Mouse (Mus musculus) liver, embryonic 16.5 days (tissue): Measurements from ENCODE around the gene Pmepa1. TPM values are rescaled to one million over a fixed set of nuclear protein-coding genes. Genes with fewer than 3 reads are reported as not detected.

Source experiments
- ATAC-seq: fragments of 200-750 bp; cut with Nextera tagmentation; 2 replicates; pipeline ENCODE4 v1.8.0; 2017; ENCODE audit warnings: low read depth, mild to moderate bottlenecking, moderate number of reproducible peaks, moderate library complexity
- H3K27ac ChIP-seq: fragments of 300-500 bp; sonication (generic); 2 replicates; pipeline ENCODE4 v1.5.1; 2014; ENCODE audit warnings: mild to moderate bottlenecking, low read length
- H3K27me3 ChIP-seq: fragments of 300-500 bp; sonication (generic); 2 replicates; pipeline ENCODE4 v1.6.1; 2014; ENCODE audit warnings: low read depth, low read length, mixed read lengths; ENCODE audit not compliant: control insufficient read depth, insufficient read depth
- H3K36me3 ChIP-seq: fragments of 300-500 bp; sonication (generic); 2 replicates; pipeline ENCODE4 v1.6.1; 2014; ENCODE audit warnings: mild to moderate bottlenecking; ENCODE audit not compliant: control insufficient read depth, insufficient read depth
- H3K4me1 ChIP-seq: fragments of 300-500 bp; sonication (generic); 2 replicates; pipeline ENCODE4 v1.6.1; 2014; ENCODE audit warnings: low read depth, low read length, mixed read lengths; ENCODE audit not compliant: control insufficient read depth
- H3K4me2 ChIP-seq: fragments of 300-500 bp; sonication (generic); 2 replicates; pipeline ENCODE4 v1.6.1; 2014; ENCODE audit warnings: low read depth, low read length, mixed read lengths
- H3K4me3 ChIP-seq: fragments of 300-500 bp; sonication (generic); 2 replicates; pipeline ENCODE4 v1.5.1; 2014; ENCODE audit warnings: low read depth, mild to moderate bottlenecking, low read length
- H3K9ac ChIP-seq: fragments of 300-500 bp; sonication (generic); 2 replicates; pipeline ENCODE4 v1.6.1; 2014; ENCODE audit warnings: low read depth, low read length
- H3K9me3 ChIP-seq: fragments of 300-500 bp; sonication (generic); replicated peaks from 2 replicates; pipeline ENCODE4 v1.6.1; 2016; ENCODE audit warnings: low read length; ENCODE audit not compliant: control insufficient read depth
- whole genome bisulfite sequencing: fragments of 180-500 bp; shearing (Covaris S2); extraction: QIAGEN DNeasy Blood & Tissue Kit; methylation state at CpG from one replicate; pipeline ENCODE4 v1.1.7; 2014; ENCODE audit not compliant: insufficient replicate concordance; 5-methylcytosine and 5-hydroxymethylcytosine counted together
- polyA plus RNA-seq: library from polyadenylated mRNA; unstranded; fragments of >200 nt; fragmentation: Nextera tagmentation; extraction: Ambion mirVana; gene quantifications from 2 replicates; pipeline ENCODE4 v1.2.1, GENCODE M21; 2015

The Pmepa1 gene
- polyA plus RNA-seq, 1 experiment from 2014 or later = 0.14 TPM

DNA sequence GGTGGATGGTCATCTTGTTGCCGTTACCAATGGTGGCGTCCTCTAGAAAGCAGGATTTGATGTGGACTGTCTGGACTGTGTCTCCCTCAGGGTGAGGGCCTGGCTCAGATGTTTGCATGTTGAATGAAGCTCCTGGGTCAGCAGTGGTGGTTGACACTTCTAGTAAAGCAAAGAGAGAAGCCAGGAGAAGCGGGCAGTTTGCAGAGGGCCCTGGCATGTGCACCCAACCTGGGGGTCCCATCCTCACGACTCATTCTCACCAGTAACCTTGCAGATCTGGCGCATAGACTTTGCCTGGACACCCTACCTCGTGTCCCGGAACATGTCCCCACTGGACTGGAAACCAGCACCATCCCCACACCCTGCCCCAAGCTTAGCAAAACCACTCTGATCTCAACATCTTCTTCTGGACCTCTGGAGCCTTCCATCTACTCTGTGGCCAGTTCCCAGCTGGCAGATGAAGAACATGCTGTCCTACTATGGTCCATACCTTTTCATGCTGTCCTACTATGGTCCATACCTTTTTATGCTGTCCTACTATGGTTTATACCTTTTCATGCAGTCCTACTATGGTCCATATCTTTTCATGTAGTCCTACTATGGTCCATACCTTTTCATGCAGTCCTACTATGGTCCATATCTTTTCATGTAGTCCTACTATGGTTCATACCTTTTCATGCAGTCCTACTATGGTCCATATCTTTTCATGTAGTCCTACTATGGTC, 67.1 kb downstream of the Pmepa1 start:
- H3K27me3 ChIP-seq = no peaks in the 10 kb centered on the region
- H3K9ac ChIP-seq = no peak overlapping the region
- H3K4me3 ChIP-seq = no peak overlapping the region
- WGBS = 75% methylated on average over 7 of the region's 7 CpGs
- H3K36me3 ChIP-seq = no peaks in the 10 kb centered on the region
- no peaks in the 10 kb centered on the region for H3K4me1 ChIP-seq
- no peaks in the 10 kb centered on the region for H3K9me3 ChIP-seq
- no peak overlapping the region for H3K4me2 ChIP-seq
- ATAC-seq = no peak
- no peak overlapping the region for H3K27ac ChIP-seq

DNA sequence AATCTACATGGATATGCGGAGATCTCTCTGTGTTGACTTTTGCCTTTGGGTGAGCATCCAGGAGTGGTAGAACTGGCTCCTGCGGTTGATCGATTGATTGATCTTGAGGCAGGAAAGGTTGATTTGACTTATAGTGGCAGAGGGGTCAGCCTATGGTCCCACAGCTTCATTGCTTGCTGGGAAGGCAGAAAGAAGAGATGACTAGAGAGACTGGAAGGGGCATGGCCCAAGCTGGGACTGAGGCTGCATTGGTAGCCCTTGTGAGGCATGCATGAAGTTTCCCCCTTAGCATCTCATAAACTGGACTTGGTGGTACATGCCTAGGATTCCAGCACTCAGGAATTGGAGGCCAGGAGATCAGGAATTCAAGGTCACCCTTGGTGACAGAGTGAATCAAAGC, 69.3 kb downstream of the Pmepa1 start:
- Histone ChIP-seq H3K36me3 (no peaks in the 10 kb centered on the region), H3K9me3 (no peaks in the 10 kb centered on the region), H3K27ac (no peak overlapping the region), H3K27me3 (no peaks in the 10 kb centered on the region), H3K4me2 (no peak overlapping the region), H3K4me1 (no peaks in the 10 kb centered on the region), H3K9ac (no peak overlapping the region), H3K4me3 (no peak overlapping the region)
- ATAC-seq = no peak
- 75% methylated on average over 3 of the region's 3 CpGs for WGBS

DNA sequence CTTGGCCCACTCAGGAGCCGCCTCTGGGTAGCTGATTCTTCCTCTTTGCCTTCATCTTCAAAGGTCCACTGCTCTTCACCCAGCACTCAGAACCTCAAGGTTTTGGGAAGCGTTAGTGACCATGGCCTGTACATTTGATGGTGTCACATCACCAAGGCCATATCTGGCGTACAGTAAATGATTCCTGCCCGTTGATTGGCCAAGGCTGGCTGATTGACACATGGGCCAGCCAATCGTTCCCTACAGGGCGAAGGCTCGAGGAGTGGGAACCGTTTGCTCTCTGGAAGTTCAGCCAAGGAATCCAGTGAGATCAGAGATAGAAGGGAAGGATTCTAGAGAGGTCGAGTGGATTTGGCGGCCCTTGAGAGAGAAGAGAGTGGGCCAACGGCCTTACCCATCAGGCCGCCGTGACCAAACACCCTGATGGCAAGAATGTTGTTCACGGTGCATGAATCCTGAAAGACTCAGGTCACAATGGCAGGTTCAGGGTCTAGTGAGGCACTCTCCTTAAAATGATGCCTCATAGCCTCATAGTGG, 70.7 kb downstream of the Pmepa1 start:
- H3K4me2 ChIP-seq = no peak overlapping the region
- H3K27ac ChIP-seq = no peak overlapping the region
- no peaks in the 10 kb centered on the region for H3K4me1 ChIP-seq
- H3K27me3 ChIP-seq = no peaks in the 10 kb centered on the region
- H3K4me3 ChIP-seq = no peak overlapping the region
- ATAC-seq = no peak
- 78% methylated on average over 14 of the region's 14 CpGs for WGBS
- H3K36me3 ChIP-seq = no peaks in the 10 kb centered on the region
- no peaks in the 10 kb centered on the region for H3K9me3 ChIP-seq
- H3K9ac ChIP-seq = no peak overlapping the region

DNA sequence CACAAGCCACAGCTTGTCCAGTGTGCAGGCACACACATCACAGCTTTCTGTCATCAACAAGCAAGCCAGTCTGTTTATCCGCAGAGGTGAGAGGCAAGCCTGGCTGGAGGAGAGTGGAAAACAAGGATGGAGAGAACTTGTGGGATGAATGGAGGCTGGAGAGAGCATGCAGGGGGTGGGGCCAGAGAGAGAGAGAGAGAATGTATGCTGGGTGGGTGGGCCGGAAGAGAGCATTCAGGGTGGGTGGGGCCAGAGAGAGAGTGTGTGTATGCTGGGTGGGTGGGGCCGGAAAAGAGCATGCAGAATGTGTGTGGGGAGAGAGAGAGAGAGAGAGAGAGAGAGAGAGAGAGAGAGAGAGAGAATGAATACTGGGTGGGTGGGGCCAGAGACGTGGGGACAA, 71.7 kb downstream of the Pmepa1 start:
- no peak overlapping the region for H3K4me2 ChIP-seq
- ATAC-seq = no peak
- H3K9ac ChIP-seq = no peak overlapping the region
- H3K27me3 ChIP-seq = no peaks in the 10 kb centered on the region
- no peaks in the 10 kb centered on the region for H3K4me1 ChIP-seq
- 57% methylated on average over 4 of the region's 4 CpGs for WGBS
- H3K27ac ChIP-seq = no peak overlapping the region
- H3K9me3 ChIP-seq = no peaks in the 10 kb centered on the region
- H3K36me3 ChIP-seq = no peaks in the 10 kb centered on the region
- H3K4me3 ChIP-seq = no peak overlapping the region

DNA sequence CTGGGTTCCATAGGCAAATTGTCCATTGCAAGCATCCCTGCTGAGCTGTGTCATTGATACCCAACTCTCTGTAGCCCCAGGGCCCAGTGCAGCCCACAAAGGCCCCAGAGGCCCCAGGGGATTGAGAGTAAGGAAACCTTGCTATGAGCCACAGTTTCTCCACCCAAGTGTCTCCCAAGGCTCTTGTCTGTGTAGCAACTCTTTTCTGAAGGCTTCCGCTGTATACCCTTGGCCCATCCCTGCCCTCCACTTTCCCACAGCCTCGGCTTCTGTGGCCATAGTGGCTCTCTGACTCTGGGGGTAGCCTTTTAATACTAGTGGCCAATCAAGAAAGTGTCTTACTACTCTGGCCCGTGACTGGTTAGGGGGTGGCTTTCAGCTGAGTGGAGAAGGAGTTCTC, 72.6 kb downstream of the Pmepa1 start:
- no peak for ATAC-seq
- Histone ChIP-seq H3K27me3 (no peaks in the 10 kb centered on the region), H3K4me3 (no peak overlapping the region), H3K4me2 (no peak overlapping the region), H3K9me3 (no peaks in the 10 kb centered on the region), H3K36me3 (no peaks in the 10 kb centered on the region), H3K27ac (no peak overlapping the region), H3K4me1 (no peaks in the 10 kb centered on the region), H3K9ac (no peak overlapping the region)
- WGBS = 65% methylated on average over 3 of the region's 3 CpGs

DNA sequence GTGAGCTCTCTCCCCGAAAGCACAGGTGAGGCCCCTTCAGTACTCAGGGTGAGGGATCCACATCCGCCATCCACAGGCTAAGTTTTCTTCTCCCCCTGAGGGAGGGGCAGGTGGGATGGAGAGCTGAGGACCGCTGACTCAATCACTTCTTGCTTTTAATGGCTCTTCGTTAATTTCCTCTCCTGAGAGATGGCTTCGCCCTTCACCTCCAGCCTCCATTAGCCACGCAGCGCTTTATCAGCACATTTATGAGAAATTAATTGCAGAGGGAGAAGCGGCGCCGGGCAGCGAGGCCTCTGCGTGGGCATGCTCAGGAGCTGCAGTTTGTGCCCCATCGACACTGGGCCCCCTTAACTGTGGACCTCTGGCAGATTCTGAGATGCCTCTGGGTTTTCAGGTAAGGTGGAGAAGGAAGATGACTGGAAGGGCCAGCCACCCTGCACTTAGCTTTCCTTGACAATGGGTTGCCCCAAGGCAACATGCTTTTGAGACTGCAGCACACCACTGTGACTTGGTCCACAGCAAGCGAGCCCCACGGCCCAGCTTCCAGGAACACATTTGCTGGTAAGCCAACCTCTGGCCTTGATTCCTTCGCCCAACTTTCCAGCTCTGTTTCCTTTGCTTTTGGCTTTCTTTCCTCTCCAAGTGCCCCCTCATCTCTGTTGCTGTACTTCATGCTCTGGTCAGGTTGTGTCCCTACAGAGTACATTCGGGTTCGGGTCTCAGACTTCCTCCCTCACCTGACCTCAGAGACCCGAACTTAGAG, 73.2 kb downstream of the Pmepa1 start:
- H3K9ac ChIP-seq = no peak overlapping the region
- H3K4me3 ChIP-seq = no peak overlapping the region
- 65% methylated on average over 19 of the region's 19 CpGs for WGBS
- no peaks in the 10 kb centered on the region for H3K9me3 ChIP-seq
- no peak for ATAC-seq
- no peaks in the 10 kb centered on the region for H3K27me3 ChIP-seq
- no peak overlapping the region for H3K27ac ChIP-seq
- no peaks in the 10 kb centered on the region for H3K4me1 ChIP-seq
- no peaks in the 10 kb centered on the region for H3K36me3 ChIP-seq
- H3K4me2 ChIP-seq = no peak overlapping the region

DNA sequence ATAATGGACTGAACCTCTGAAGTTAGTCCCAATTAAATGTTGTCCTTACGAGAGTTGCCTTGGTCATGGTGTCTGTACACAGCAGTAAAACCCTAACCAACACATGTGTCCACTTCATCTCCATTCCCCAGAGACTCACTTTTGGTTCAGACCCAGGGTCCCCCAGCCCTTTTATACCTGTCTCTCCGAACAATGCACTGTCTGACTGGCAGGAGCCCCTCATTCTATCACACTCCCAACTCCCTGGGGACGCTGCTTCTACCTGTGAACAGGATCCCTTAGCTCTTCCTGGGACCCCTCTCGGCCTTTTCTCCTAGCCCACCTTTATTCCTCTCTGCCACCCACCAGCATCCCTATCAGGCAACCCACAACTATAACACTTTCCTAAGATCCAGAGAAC, 81.5 kb downstream of the Pmepa1 start:
- 53% methylated on average over 4 of the region's 4 CpGs for WGBS
- Histone ChIP-seq H3K4me3 (no peak overlapping the region), H3K27ac (no peak overlapping the region), H3K9me3 (no peaks in the 10 kb centered on the region), H3K4me2 (no peak overlapping the region), H3K9ac (no peak overlapping the region), H3K36me3 (no peaks in the 10 kb centered on the region), H3K4me1 (no peaks in the 10 kb centered on the region), H3K27me3 (no peaks in the 10 kb centered on the region)
- no peak for ATAC-seq

DNA sequence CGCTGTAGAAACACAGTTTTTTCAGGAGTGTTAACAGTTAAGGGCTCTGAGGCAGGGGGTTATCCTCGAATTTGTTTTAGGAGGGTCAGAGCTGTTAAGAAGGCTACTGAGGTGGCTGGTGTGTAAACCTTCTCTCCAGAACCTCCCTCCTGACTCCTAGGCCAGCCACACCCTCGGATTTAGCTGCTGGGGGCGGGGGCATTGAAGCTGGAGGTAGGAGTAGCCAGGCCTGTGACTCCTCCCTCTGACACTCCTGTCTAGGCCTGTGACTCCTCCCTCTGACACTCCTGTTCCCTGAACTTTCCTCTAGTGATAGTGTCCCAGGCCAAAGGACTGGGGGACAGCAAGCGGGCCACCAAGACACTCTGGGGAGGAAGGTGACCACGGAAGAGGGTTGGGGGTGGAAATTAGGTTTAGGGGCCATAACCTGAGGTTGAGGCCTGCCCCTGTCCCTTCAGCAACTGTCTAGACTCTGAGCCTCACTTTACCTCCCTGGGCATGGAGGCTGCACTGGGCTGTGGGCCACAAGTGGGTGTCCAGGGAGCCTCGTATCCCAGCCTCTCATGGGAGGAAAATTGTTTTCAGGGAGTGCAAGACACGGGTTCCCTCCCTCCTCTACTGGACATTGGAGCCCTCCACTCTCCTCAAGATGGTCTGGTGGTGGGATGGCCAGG, 89.0 kb downstream of the Pmepa1 start:
- no peak overlapping the region for H3K9ac ChIP-seq
- H3K4me2 ChIP-seq = no peak overlapping the region
- no peaks in the 10 kb centered on the region for H3K9me3 ChIP-seq
- 0 out of 2 replicates have a peak, but pooled peaks cover 2% of the 10 kb centered on the region for H3K27me3 ChIP-seq
- H3K36me3 ChIP-seq = no peaks in the 10 kb centered on the region
- no peaks in the 10 kb centered on the region; the same call in 1 of the 2 replicates for H3K4me1 ChIP-seq
- WGBS = 28% methylated on average over 8 of the region's 8 CpGs
- no peak overlapping the region for H3K27ac ChIP-seq
- no peak for ATAC-seq
- H3K4me3 ChIP-seq = no peak overlapping the region
